Mouse (Mus musculus) gastrocnemius, postnatal 36 days (tissue): ENCODE results near the gene Cgref1. TPM values are rescaled to one million over a fixed set of nuclear protein-coding genes. Genes with fewer than 3 reads are reported as not detected.

Experiments used
- DNase-seq, 2 experiments: peaks; one replicate each; pipeline ENCODE4 v3.0.0; 2022
- intact Hi-C: fragments of 180-260 bp; cut with DNase I; formaldehyde crosslinking; loops from one replicate; pipeline ENCODE4 v1.15.1; 2025
- total RNA-seq, 2 experiments: library from RNA; stranded (reverse); gene quantifications; 2 replicates each; pipeline ENCODE4 v1.2.3; 2021

Gene Cgref1
- total RNA-seq, 2 experiments from 2014 or later, result 2.5 TPM

GRCm38 (mm10) chr5:30951706-30952105 is 6.3 kb upstream of the Cgref1 start:
- DNase-seq, result no peak
- intact Hi-C loops, result no loop called here

DNA sequence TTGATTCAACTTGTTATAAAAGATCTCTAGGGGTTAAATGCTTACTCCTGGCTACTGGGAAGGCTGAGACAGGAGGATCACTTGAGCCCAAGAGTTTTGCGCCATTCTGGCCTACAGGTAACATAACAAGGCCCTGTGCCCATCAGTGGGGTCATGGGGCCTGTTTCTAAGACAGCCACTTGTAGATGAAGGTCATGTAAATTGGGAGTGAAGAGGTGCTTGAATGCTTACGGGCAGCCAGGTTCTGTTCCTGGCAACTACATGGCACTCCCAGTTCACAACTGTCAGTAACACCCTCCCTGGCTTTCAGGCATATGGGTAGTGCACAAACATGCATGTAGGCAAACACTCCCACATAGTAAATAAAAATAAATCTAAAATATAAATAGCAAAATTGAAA is 5.5 kb upstream of the Cgref1 start:
- intact Hi-C loops, result no loop called here
- no peak for DNase-seq

DNA sequence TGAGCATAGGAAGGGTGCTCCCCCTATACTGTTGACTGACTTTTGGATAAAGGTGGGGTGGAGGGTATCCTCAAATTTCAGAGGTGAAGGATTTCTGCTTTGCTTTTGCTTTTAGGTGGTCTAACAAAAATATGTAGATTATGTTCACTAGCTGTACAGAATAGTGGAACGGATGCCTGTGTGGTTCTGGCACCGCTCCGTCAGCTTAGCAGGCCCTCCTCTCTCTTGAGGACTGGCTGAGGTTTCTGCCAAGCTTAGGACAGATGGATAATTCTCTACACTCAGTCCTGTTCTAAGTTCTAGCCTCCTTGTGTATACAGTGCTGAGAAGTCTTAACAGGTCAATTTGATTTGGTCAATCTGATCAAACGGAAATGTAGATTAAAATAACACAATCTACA is 5.1 kb upstream of the Cgref1 start:
- no peak for DNase-seq

GRCm38 (mm10) chr5:30949654-30950326 is 4.4 kb upstream of the Cgref1 start:
- intact Hi-C loops, result no loop called here

More for the DNA sequence above, 5.1 kb upstream of the Cgref1 start:
- intact Hi-C loops, result no loop called here

DNA sequence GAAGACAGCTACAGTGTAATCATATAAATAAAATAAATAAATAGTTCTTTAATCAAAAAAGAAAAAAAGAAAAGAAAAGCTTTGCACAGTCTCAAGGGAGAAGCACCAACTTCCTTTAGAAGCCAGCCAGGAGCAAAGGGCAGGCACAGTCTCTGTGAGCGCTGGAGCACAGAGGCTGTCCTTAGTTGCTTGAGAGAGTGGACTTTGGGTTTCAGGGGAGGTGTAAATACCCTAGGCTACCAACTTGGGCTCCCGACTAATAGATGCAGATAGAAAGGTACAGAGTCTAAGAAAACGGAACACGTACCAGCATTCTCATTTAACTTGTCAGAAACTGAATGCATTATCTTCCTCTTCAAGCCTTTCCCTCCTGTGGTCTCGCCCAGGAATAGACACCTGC is 3.2 kb upstream of the Cgref1 start:
- intact Hi-C loops, result no loop called here
- DNase-seq, result no peak

More at GRCm38 (mm10) chr5:30949654-30950326, 4.4 kb upstream of the Cgref1 start:
- DNase-seq, result peak; percentile 86 to 87

GRCm38 (mm10) chr5:30944344-30944743 is 1.0 kb downstream of the Cgref1 start:
- no peak for DNase-seq
- intact Hi-C loops, result no loop called here

GRCm38 (mm10) chr5:30943004-30943403 is 2.4 kb downstream of the Cgref1 start:
- DNase-seq, result no peak
- intact Hi-C loops, result no loop called here

- intact Hi-C loops, result no loop called here
- DNase-seq, result no peak
Measured at GRCm38 (mm10) chr5:30934725-30935461, 10.5 kb downstream of the Cgref1 start.

- DNase-seq, result no peak
- intact Hi-C loops, result no loop called here
Measured at GRCm38 (mm10) chr5:30933705-30934104, 11.7 kb downstream of the Cgref1 start.

- intact Hi-C loops, result loop anchor here (2.0 kb wide), 1 partner anchor 73 kb away; no protein-coding TSS in a partner anchor
- DNase-seq, result no peak
Measured at GRCm38 (mm10) chr5:30931378-30931777, 14.0 kb downstream of the Cgref1 start.

DNA sequence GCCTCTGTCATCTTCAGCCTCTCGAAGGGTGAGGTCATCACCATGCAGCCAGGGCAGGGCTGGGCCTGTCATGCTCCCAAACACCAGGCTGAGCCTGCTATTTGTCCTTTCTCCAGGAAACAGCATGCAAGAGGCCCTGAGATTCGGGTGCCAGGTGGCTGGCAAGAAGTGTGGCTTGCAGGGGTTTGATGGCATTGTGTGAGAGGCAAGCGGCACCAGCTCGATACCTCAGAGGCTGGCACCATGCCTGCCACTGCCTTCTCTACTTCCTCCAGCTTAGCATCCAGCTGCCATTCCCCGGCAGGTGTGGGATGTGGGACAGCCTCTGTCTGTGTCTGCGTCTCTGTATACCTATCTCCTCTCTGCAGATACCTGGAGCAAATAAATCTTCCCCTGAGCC is 14.5 kb downstream of the Cgref1 start:
- intact Hi-C loops, result loop anchor here (2.0 kb wide), 1 partner anchor 74 kb away; no protein-coding TSS in a partner anchor
- no peak for DNase-seq

GRCm38 (mm10) chr5:30930121-30930520 is 15.3 kb downstream of the Cgref1 start:
- DNase-seq, result peak; percentile 64 to 77
- intact Hi-C loops, result loop anchor here (2.0 kb wide), 1 partner anchor 75 kb away; no protein-coding TSS in a partner anchor

- intact Hi-C loops, result loop anchor here (2.0 kb wide), 1 partner anchor 71 kb away; no protein-coding TSS in a partner anchor
- no peak for DNase-seq
Measured at GRCm38 (mm10) chr5:30927945-30928529, 17.4 kb downstream of the Cgref1 start.

DNA sequence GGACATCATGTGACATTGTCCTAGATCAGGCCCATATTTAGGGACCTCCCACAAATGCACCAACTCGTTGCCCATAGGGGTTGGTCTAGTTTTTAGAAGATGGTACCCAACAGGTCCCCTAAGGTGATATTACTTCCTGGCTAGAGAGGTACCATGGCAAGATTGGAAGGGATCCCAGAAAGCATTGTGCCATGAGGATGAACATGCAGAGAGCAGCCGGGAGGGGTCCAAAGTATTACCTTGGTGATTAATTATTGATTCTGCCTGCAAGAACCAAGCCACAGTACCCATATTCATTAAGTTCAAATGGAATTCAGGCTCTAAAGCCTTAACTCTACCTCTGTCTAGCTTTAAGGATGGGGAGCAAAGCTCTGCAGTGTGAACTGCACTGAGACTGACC is 19.3 kb downstream of the Cgref1 start:
- DNase-seq, result no peak
- intact Hi-C loops, result no loop called here

DNA sequence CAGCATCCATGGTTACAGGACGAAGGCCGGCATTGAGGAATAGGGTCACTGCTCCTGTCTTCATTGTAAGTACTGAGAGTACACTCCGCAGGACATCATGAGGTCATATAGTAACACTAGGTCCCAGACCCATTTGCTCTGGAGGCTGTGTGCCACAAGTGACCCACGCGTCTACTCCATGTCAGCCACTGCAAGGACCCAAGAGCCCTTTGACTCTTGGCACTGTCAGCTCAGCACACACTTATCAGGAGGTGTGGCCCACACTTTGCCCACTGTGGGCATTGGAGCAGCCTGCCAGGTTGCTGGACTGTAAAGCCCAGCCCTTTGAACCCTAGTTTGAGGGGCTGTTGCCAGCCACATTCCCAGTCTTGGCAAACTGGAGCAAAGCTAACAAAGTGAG is 20.2 kb downstream of the Cgref1 start:
- intact Hi-C loops, result no loop called here
- no peak for DNase-seq

- DNase-seq, result no peak
- intact Hi-C loops, result no loop called here
Measured at GRCm38 (mm10) chr5:30924614-30925013, 20.8 kb downstream of the Cgref1 start.

GRCm38 (mm10) chr5:30923119-30923518 is 22.3 kb downstream of the Cgref1 start:
- DNase-seq, result no peak
- intact Hi-C loops, result no loop called here

- no peak for DNase-seq
- intact Hi-C loops, result no loop called here
Measured at GRCm38 (mm10) chr5:30922581-30923041, 22.8 kb downstream of the Cgref1 start.

- peak; percentile 89 to 91 for DNase-seq
- intact Hi-C loops, result no loop called here
Measured at GRCm38 (mm10) chr5:30921256-30922033, 23.9 kb downstream of the Cgref1 start, which contains the start of gene Khk. TSS of gene Khk (plus strand) at chr5:30921431.

DNA sequence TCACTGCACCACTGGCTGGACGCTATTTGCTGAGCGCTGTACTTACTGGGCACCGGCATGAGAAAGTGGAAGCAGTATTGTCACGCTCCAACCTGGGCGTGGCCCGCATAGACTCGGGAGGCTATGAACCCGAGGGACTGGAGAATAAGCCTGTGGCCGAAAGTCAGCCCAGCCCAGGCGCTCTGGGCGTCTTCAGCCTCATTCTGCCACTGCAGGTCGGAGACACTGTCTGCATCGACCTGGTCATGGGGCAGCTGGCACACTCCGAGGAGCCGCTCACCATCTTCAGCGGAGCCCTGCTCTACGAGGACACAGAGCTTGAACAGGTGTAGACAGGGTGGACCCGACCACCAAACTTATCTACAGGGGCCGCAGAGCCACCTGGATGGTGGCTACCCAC is 24.8 kb downstream of the Cgref1 start:
- DNase-seq, result no peak
- intact Hi-C loops, result no loop called here
